In genomic region chr3:95668026-95668425, GRCm38 (mm10) we compare ENCODE assay signal across 8 mouse cellular contexts. TPM values are rescaled to one million over a fixed set of nuclear protein-coding genes. Genes with fewer than 3 reads are reported as not detected.
DNase-seq lines count a peak whose midpoint lies in the region; ATAC-seq and TF ChIP-seq lines count a peak whose summit lies in the region.

No protein-coding gene starts in this region.

- 16% methylated on average over 7 of the region's 7 CpGs for WGBS in lung, embryonic 14.5 days
- 15% methylated on average over 7 of the region's 7 CpGs for WGBS in stomach, embryonic 16.5 days

- peak; percentile 59 for ATAC-seq in lung, embryonic 14.5 days (ENCODE audit: insufficient read depth)
- ATAC-seq in stomach, embryonic 16.5 days (ENCODE audit: insufficient read depth, low FRiP score), result peak; percentile 63

- peak overlapping the region; percentile 94 for H3K27ac ChIP-seq in lung, embryonic 14.5 days (ENCODE audit: low read depth)
- peak overlapping the region; percentile 96 for H3K27ac ChIP-seq in stomach, embryonic 16.5 days (ENCODE audit: low read length)

- H3K4me3 ChIP-seq in lung, embryonic 14.5 days (ENCODE audit: low read depth, low read length), result 0 out of 2 replicates have a peak overlapping the region, but pooled peaks have one; percentile 0
- H3K4me3 ChIP-seq in stomach, embryonic 16.5 days (replicated peaks; ENCODE audit: low read length), result peak overlapping the region; percentile 9

- peaks cover 34% of the 10 kb centered on the region for H3K36me3 ChIP-seq in lung, embryonic 14.5 days (ENCODE audit: insufficient read depth)
- peaks cover 15% of the 10 kb centered on the region for H3K36me3 ChIP-seq in stomach, embryonic 16.5 days (ENCODE audit: control insufficient read depth, insufficient read depth, low read length)

- TF ChIP-seq CTCF in lung, embryonic 14.5 days (IDR thresholded peaks at IDR 0.05; ENCODE audit: low read depth), result no peak

- H3K9ac ChIP-seq in lung, embryonic 14.5 days, result peak overlapping the region; percentile 21; the same call in 1 of the 2 replicates
- H3K9ac ChIP-seq in stomach, embryonic 16.5 days (ENCODE audit: low read length), result peak overlapping the region; percentile 62

- H3K9me3 ChIP-seq in lung, embryonic 14.5 days (ENCODE audit: low read depth, low read length), result no peaks in the 10 kb centered on the region
- H3K9me3 ChIP-seq in stomach, embryonic 16.5 days (replicated peaks; ENCODE audit: control insufficient read depth, low read length), result no peaks in the 10 kb centered on the region

- H3K4me1 ChIP-seq in lung, embryonic 14.5 days (ENCODE audit: insufficient read depth), result peaks cover 28% of the 10 kb centered on the region
- peaks cover 68% of the 10 kb centered on the region for H3K4me1 ChIP-seq in stomach, embryonic 16.5 days (ENCODE audit: control insufficient read depth, insufficient read depth, low read length)

- H3K4me2 ChIP-seq in lung, embryonic 14.5 days, result peak overlapping the region; percentile 42
- peak overlapping the region; percentile 37; the same call in 1 of the 2 replicates for H3K4me2 ChIP-seq in stomach, embryonic 16.5 days (ENCODE audit: low read depth, low read length)

- peak; percentile 64 for DNase-seq in ovary, adult 18-20 months (ENCODE audit: low spot score)
- DNase-seq in ovary, postnatal 14 days (ENCODE audit: low spot score), result no peak
- DNase-seq in adrenal gland, postnatal 14 days, result peak; percentile 86
- DNase-seq in heart, adult 18-20 months, result peak; percentile 81 to 85
- DNase-seq in kidney, adult 18-20 months, result peak; percentile 76
- DNase-seq in lung, embryonic 14.5 days, result peak; percentile 83
- DNase-seq in right cerebral cortex, postnatal 10 days (ENCODE audit: low spot score in 2 of 2), result no peak

- no peaks in the 10 kb centered on the region for H3K27me3 ChIP-seq in lung, embryonic 14.5 days (ENCODE audit: insufficient read depth, low read length)
- H3K27me3 ChIP-seq in stomach, embryonic 16.5 days (ENCODE audit: control insufficient read depth, insufficient read depth, low read length), result no peaks in the 10 kb centered on the region

RNA-seq across cellular contexts. Expression of gene Mcl1, which starts 9.4 kb away (rescaled TPM):
- 151 and 187 TPM in 2 replicates for total RNA-seq in adrenal gland, postnatal 14 days (2021)
- 100 to 1,000 TPM; 159 to 167 TPM for total RNA-seq in heart, adult 18-20 months (2021)
- 82.3 and 83.2 TPM in 2 replicates for polyA plus RNA-seq in lung, embryonic 14.5 days (2014; fragmentation: Nextera tagmentation; extraction: Ambion mirVana)
- polyA plus RNA-seq in stomach, embryonic 16.5 days (2015; fragmentation: Nextera tagmentation; extraction: Ambion mirVana), result 16.5 and 20.5 TPM in 2 replicates

RNA-seq across cellular contexts. Expression of gene Adamtsl4, which starts 19.7 kb away (rescaled TPM):
- total RNA-seq in adrenal gland, postnatal 14 days (2021), result 6.6 and 8.4 TPM in 2 replicates
- total RNA-seq in heart, adult 18-20 months (2021), result 10 to 100 TPM; 39.1 to 40.6 TPM
- 1.6 and 4.0 TPM in 2 replicates for polyA plus RNA-seq in lung, embryonic 14.5 days (2014; fragmentation: Nextera tagmentation; extraction: Ambion mirVana)
- polyA plus RNA-seq in stomach, embryonic 16.5 days (2015; fragmentation: Nextera tagmentation; extraction: Ambion mirVana), result 13.3 and 20.5 TPM in 2 replicates

RNA-seq across cellular contexts. Expression of gene Ensa, which starts 43.2 kb away (rescaled TPM):
- 72.6 and 74.5 TPM in 2 replicates for total RNA-seq in adrenal gland, postnatal 14 days (2021)
- total RNA-seq in heart, adult 18-20 months (2021), result 10 to 100 TPM; 74.3 to 75.2 TPM
- 64.8 and 66.7 TPM in 2 replicates for polyA plus RNA-seq in lung, embryonic 14.5 days (2014; fragmentation: Nextera tagmentation; extraction: Ambion mirVana)
- polyA plus RNA-seq in stomach, embryonic 16.5 days (2015; fragmentation: Nextera tagmentation; extraction: Ambion mirVana), result 70.3 and 73.0 TPM in 2 replicates

Comparison
In these comparisons a context has a peak if more than half of its experiments do, and no peak if none do; other contexts are left out.
1. DNase-seq: peak in ovary, adult 18-20 months (single experiment), adrenal gland, postnatal 14 days (single experiment), heart, adult 18-20 months (2 of 2), kidney, adult 18-20 months (single experiment) and lung, embryonic 14.5 days (single experiment); none in ovary, postnatal 14 days (single experiment) and right cerebral cortex, postnatal 10 days (0 of 2).